17 mouse cellular contexts compared by ENCODE assay signal in genomic region chr8:25430552-25430951, GRCm38 (mm10).
A peak's percentile ranks its signal among the peaks of the same experiment; 100 is the strongest.
DNase-seq lines count a peak whose midpoint lies in the region; ATAC-seq and TF ChIP-seq lines count a peak whose summit lies in the region.
"Had no signal": no experiment of that assay in that cellular context is flagged by ENCODE, and none has a peak within 500 bp of the region (broad histone marks: within the 10 kb centered on the region; RNA-seq: fewer than 3 reads in every experiment).

No protein-coding gene starts in this region.

- peak; percentile 15 for DNase-seq in R1 (ENCODE audit: low read depth, low spot score)
- DNase-seq in hindbrain, embryonic 14.5 days (ENCODE audit: low spot score), result no peak
- no peak for DNase-seq in midbrain, postnatal 0 days (ENCODE audit: low spot score)
- DNase-seq in frontal cortex, postnatal 14 days (ENCODE audit: low spot score in 2 of 2), result no peak
- DNase-seq in lung, adult 2 months, result no peak
- no peak for DNase-seq in layer of hippocampus, adult 8-10 months (ENCODE audit: low spot score in 2 of 2)
- DNase-seq: adrenal gland, adult 2 months; cerebellum, postnatal 10 days; heart, postnatal 4 days; kidney, adult 8-10 months; lung, postnatal 10 days; spleen, adult 18-20 months had no signal

- no peak for TF ChIP-seq POLR2A in lung, adult 2 months (IDR thresholded peaks at IDR 0.05; ENCODE audit: borderline replicate concordance, extremely low read depth, low read depth, low read length)

- no peak overlapping the region for H3K4me3 ChIP-seq in hindbrain, embryonic 14.5 days (replicated peaks; ENCODE audit: low read length)
- H3K4me3 ChIP-seq in midbrain, postnatal 0 days (ENCODE audit: low read depth, low read length), result no peak overlapping the region
- H3K4me3 ChIP-seq in lung, adult 2 months (replicated peaks; ENCODE audit: extremely low read depth, low read depth, low read length), result no peak overlapping the region
- H3K4me3 ChIP-seq: left cerebral cortex, adult 2 months had no signal

- no peaks in the 10 kb centered on the region for H3K9me3 ChIP-seq in hindbrain, embryonic 14.5 days (ENCODE audit: control insufficient read depth, low read length)
- H3K9me3 ChIP-seq in midbrain, postnatal 0 days (ENCODE audit: low read length), result no peaks in the 10 kb centered on the region

- no peak overlapping the region for H3K4me2 ChIP-seq in hindbrain, embryonic 14.5 days (replicated peaks)
- H3K4me2 ChIP-seq in midbrain, postnatal 0 days (ENCODE audit: low read depth, low read length, poor library complexity, severe bottlenecking), result no peak overlapping the region
- H3K4me2 ChIP-seq: liver, embryonic 11.5 days had no signal

- H3K27ac ChIP-seq in hindbrain, embryonic 14.5 days, result no peak overlapping the region
- H3K27ac ChIP-seq in midbrain, postnatal 0 days (ENCODE audit: low read depth, low read length), result 0 out of 2 replicates have a peak overlapping the region, but pooled peaks have one; percentile 18
- H3K27ac ChIP-seq: left cerebral cortex, adult 2 months had no signal

- peak; percentile 52 for ATAC-seq in common myeloid progenitor, adult 5-6 weeks (replicated peaks; ENCODE audit: low read depth, poor library complexity, severe bottlenecking)
- ATAC-seq in hindbrain, embryonic 14.5 days (ENCODE audit: low FRiP score), result peak; percentile 43; the same call in 1 of the 2 replicates
- ATAC-seq in midbrain, postnatal 0 days (ENCODE audit: low FRiP score), result peak; percentile 49; the same call in 1 of the 2 replicates
- ATAC-seq: Patski had no signal

- no peaks in the 10 kb centered on the region for H3K27me3 ChIP-seq in hindbrain, embryonic 14.5 days (ENCODE audit: control insufficient read depth, insufficient read depth, low read length)
- no peaks in the 10 kb centered on the region for H3K27me3 ChIP-seq in midbrain, postnatal 0 days (ENCODE audit: insufficient read depth, low read length)
- H3K27me3 ChIP-seq: CH12.LX, Patski had no signal

- peaks cover 11% of the 10 kb centered on the region; the same call in 1 of the 2 replicates for H3K4me1 ChIP-seq in hindbrain, embryonic 14.5 days (replicated peaks; ENCODE audit: control insufficient read depth, insufficient read depth, low read length)
- H3K4me1 ChIP-seq in midbrain, postnatal 0 days (ENCODE audit: insufficient read depth, low read length), result 0 out of 2 replicates have a peak, but pooled peaks cover 5% of the 10 kb centered on the region
- no peaks in the 10 kb centered on the region for H3K4me1 ChIP-seq in lung, adult 2 months (ENCODE audit: control insufficient read depth, insufficient read depth, low read length)

- no peak for TF ChIP-seq CTCF in midbrain, postnatal 0 days (IDR thresholded peaks at IDR 0.05)
- TF ChIP-seq CTCF in lung, adult 2 months (IDR thresholded peaks at IDR 0.05; ENCODE audit: insufficient read depth, low read length), result no peak

- no peak overlapping the region for H3K9ac ChIP-seq in hindbrain, embryonic 14.5 days
- H3K9ac ChIP-seq in midbrain, postnatal 0 days (replicated peaks; ENCODE audit: low read length, poor library complexity, severe bottlenecking), result no peak overlapping the region

- no peaks in the 10 kb centered on the region for H3K36me3 ChIP-seq in hindbrain, embryonic 14.5 days (replicated peaks; ENCODE audit: control insufficient read depth, insufficient read depth)
- H3K36me3 ChIP-seq in midbrain, postnatal 0 days (ENCODE audit: insufficient read depth, low read length), result no peaks in the 10 kb centered on the region

- 16% methylated on average over 5 of the region's 5 CpGs for WGBS in hindbrain, embryonic 14.5 days
- 11% methylated on average over 5 of the region's 5 CpGs for WGBS in midbrain, postnatal 0 days
- 41% methylated on average over 5 of the region's 5 CpGs for WGBS in lung, adult 2 months
